Mouse (Mus musculus): Measurements from ENCODE around the gene Gm4881.

The Gm4881 gene

GRCm38 (mm10) chr7:24944257-24944950 is at the start of gene Gm4881:
Gene Gm4881, minus strand, starts transcription at chr7:24944494.
- no peak for DNase-seq

- no peak for DNase-seq
Measured at GRCm38 (mm10) chr7:24993081-24993480, 48.8 kb upstream of the Gm4881 start.

GRCm38 (mm10) chr7:24990478-24990877 is 46.2 kb upstream of the Gm4881 start:
- DNase-seq: no peak

- no peak for DNase-seq
Measured at GRCm38 (mm10) chr7:24987941-24988340, 43.6 kb upstream of the Gm4881 start.

GRCm38 (mm10) chr7:24985799-24986198 is 41.5 kb upstream of the Gm4881 start:
- DNase-seq: peak; percentile 42

- no peak for DNase-seq
Measured at GRCm38 (mm10) chr7:24984307-24984706, 40.0 kb upstream of the Gm4881 start.

- DNase-seq: no peak
Measured at GRCm38 (mm10) chr7:24983396-24983795, 39.1 kb upstream of the Gm4881 start.

- DNase-seq: no peak
Measured at GRCm38 (mm10) chr7:24980439-24980838, 36.1 kb upstream of the Gm4881 start.

GRCm38 (mm10) chr7:24978781-24979180 is 34.5 kb upstream of the Gm4881 start:
- DNase-seq: no peak

- DNase-seq: peak; percentile 44
Measured at GRCm38 (mm10) chr7:24974893-24975595, 30.8 kb upstream of the Gm4881 start.

GRCm38 (mm10) chr7:24973902-24974301 is 29.6 kb upstream of the Gm4881 start:
- DNase-seq: no peak

GRCm38 (mm10) chr7:24973208-24973607 is 28.9 kb upstream of the Gm4881 start:
- no peak for DNase-seq

- peak; percentile 88 for DNase-seq
Measured at GRCm38 (mm10) chr7:24971972-24972893, 27.9 kb upstream of the Gm4881 start, which contains the start of gene Rabac1. Gene Rabac1, minus strand, starts transcription at chr7:24972754.

- peak; percentile 40 for DNase-seq
Measured at GRCm38 (mm10) chr7:24971261-24971971, 27.1 kb upstream of the Gm4881 start.

- no peak for DNase-seq
Measured at GRCm38 (mm10) chr7:24970341-24970740, 26.0 kb upstream of the Gm4881 start.

GRCm38 (mm10) chr7:24969805-24970204 is 25.5 kb upstream of the Gm4881 start:
- no peak for DNase-seq

GRCm38 (mm10) chr7:24968463-24968862 is 24.2 kb upstream of the Gm4881 start:
- DNase-seq: no peak

GRCm38 (mm10) chr7:24967966-24968365 is 23.7 kb upstream of the Gm4881 start:
- DNase-seq: no peak

GRCm38 (mm10) chr7:24964897-24965535 is 20.7 kb upstream of the Gm4881 start:
- DNase-seq: peak; percentile 84

GRCm38 (mm10) chr7:24964288-24964687 is 20.0 kb upstream of the Gm4881 start:
- no peak for DNase-seq

GRCm38 (mm10) chr7:24955226-24955625 is 10.9 kb upstream of the Gm4881 start:
- DNase-seq: no peak

GRCm38 (mm10) chr7:24954450-24954849 is 10.2 kb upstream of the Gm4881 start:
- DNase-seq: peak; percentile 69
